Mouse (Mus musculus): ENCODE data around the gene Fpr2.
"Not testable (repeated sequence)": the region's sequence is repeated elsewhere in the genome, so short reads cannot be mapped to it uniquely, and the experiment has no call there.

Fpr2 gene

GRCm38 (mm10) chr17:17883840-17884239 is 3.8 kb upstream of the Fpr2 start, which contains the start of gene Fpr1:
TSS of gene Fpr1 (minus strand) at chr17:17883940.
- DNase-seq = no peak

DNA sequence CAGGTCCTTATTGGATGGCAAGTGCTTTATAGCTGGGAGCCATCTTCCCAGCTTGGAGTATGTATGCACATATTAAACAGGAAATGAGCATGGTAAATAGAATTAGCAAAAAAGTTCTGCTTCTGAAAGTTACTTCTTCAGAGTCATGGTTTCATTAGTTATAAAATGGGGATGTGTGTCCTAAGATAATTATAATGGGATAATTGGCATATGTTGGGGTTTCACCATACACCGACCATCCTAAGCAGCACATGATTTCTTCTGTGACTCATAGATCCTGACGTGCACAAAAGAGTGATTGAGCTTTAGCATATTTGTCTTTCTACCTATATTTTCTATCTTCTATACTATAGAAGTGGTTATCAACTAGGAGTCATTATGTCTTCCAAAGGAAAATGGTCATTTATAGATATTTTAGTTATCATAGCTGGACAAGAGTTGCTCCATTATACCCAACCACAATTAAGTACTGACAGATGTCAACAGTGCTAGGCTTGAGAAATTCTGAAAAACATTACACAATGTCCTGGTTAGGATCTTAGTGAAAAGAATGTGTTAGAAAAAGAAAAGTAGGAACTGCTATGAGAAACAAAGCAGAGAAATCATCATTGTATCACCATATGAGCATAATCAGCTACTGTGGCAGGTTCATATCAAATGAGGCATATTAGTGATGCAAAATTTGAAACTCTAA is 2.3 kb downstream of the Fpr2 start:
- DNase-seq = no peak

DNA sequence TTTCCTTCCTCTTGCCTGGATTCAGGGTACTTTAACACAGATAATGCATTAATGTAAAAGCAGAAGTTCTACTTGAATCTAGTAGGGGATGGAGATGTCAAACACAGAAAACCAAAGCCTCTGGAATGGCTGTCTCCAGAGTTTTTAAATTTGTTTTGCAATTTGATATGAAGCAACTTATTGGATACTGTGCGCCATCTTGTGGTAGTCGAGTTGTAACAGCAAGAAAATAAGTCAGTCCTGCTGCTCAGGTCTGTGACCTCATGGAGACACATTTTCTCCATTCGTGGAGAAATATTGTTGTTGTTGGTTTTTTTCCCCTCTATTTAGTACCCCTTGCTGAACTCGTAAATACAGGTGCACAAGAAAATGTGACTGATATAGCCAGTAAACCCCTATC is 8.4 kb downstream of the Fpr2 start:
- peak; percentile 13 for DNase-seq

DNA sequence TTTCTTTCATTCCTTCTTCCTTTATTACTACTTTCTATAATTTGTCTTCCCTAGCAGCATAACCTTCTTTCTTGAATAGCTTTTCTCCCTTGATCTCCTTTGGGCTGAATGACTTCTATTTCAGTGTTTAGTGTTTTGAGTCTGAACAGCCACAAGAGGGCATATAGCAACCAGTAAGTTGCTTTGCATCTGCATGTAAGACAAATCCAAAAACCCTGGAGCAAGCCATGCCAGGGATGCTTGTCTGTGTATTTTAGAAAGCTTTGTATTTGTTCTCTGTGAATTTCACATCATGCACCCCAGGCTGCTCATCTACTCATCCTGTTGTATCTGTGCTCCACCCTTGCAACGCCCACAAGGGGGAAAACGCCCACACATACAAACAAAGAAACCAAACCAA is 11.6 kb downstream of the Fpr2 start:
- no peak for DNase-seq

GRCm38 (mm10) chr17:17900768-17901167 is 13.1 kb downstream of the Fpr2 start:
- no peak for DNase-seq

GRCm38 (mm10) chr17:17909636-17910421 is 22.2 kb downstream of the Fpr2 start:
- DNase-seq = peak; percentile 81

- not testable (repeated sequence) for DNase-seq
Measured at GRCm38 (mm10) chr17:17912618-17913017, 25.0 kb downstream of the Fpr2 start.

DNA sequence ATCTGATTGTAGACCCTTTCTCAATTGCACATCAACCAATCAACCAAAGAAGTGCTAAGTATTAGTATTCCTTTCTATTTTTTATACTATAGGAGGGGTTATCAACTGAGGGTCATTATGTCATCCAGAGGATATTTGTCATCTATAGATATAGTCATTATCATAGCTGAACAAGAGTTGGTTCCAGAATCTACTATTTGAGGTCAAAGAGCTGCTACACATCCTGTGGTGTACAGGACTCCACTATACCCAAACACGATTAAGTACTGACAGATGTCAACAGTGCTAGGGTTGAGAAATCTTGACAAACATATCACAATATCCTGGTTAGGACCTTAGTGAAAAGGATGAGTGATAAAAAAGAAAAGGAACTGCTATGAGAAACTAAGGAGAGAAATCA is 29.8 kb downstream of the Fpr2 start:
- DNase-seq = no peak

GRCm38 (mm10) chr17:17917782-17918181 is 30.2 kb downstream of the Fpr2 start:
- no peak for DNase-seq
